Mouse (Mus musculus) T-cell, adult 2 months (primary cell): ENCODE data around the gene Haus6.
"Not testable (repeated sequence)": the region's sequence is repeated elsewhere in the genome, so short reads cannot be mapped to it uniquely, and the experiment has no call there.

Source experiments
- DNase-seq: peaks from one replicate; pipeline ENCODE4 v3.0.0; 2022; ENCODE audit warnings: low spot score

Gene Haus6

DNA sequence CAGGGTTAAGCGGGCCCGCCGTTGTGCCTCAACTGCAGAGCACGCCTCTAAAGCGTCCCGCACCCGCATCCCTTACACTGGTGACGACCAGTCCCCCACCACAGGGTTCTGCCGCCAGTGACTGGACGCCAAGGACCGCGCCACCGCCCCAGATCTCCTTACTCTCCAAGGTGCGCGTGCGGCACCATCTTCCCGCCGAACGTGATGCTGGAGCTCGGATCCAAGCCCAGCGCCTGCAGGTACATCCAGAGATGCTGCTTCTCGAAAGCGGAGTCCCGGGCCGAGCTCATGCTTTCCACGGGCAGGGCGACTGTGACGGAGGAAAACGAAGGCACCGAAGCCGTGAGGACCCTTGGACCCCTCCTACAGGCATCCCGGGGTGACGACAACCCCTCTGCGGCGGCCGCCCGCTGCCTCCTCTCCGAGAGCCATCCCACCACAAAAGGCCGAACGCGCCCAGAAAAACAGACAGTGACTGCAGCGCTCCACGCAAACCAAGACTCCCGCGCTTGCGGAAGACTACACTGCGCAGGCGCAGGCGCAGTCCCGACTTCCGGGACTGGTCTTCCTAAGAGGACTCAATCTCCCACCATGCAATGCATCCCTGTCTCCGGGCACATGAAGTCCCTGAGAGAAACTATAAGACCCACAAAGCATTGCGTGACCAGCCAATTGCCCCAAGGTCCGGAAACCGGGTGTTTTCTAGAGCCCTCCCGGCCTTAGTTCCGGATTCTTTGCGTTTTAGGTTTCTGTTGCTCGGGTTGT, at the start of gene Haus6:
Haus6 (minus strand) TSS at position 532 of the 765 bp plus-strand sequence.
- peak; percentile 95 for DNase-seq

DNA sequence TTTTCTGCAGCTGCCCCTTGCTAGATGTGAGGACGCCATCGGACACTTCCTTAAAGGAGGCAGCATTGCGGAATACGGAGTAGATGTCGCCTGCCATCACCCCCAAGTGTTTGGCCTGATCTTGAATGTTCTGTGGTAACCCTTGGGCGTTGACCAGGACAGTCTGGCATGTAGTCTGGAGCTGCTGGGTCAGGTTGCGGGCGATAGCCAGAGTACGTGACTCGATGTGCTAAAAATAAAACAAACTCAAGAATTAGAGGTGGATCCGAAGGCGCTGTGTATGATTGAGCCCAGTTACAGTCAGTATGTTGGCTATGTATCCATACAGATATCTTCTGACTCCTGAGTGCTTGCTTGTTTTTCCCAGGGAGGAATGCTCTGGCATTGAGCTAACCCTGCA, 45.3 kb upstream of the Haus6 start:
- DNase-seq, result no peak

DNA sequence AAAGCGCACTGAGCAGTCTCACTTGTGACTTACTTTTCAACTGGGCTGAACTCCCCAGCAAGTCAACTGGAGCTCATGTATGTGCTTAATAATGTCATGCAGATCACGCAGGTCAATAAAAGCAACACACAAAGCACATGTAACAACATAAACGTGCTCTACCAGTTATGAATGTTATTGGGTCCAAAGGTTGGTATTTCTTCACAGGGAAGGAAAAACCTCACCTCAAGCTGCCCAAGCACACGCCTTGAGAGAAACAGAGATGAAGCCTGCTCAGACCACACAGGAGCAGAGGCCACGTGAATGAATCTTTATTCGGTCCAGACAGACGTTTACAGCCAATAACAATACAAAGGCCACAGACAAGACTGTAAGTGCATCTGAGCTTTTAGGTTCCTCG, 44.6 kb upstream of the Haus6 start:
- not testable (repeated sequence) for DNase-seq

DNA sequence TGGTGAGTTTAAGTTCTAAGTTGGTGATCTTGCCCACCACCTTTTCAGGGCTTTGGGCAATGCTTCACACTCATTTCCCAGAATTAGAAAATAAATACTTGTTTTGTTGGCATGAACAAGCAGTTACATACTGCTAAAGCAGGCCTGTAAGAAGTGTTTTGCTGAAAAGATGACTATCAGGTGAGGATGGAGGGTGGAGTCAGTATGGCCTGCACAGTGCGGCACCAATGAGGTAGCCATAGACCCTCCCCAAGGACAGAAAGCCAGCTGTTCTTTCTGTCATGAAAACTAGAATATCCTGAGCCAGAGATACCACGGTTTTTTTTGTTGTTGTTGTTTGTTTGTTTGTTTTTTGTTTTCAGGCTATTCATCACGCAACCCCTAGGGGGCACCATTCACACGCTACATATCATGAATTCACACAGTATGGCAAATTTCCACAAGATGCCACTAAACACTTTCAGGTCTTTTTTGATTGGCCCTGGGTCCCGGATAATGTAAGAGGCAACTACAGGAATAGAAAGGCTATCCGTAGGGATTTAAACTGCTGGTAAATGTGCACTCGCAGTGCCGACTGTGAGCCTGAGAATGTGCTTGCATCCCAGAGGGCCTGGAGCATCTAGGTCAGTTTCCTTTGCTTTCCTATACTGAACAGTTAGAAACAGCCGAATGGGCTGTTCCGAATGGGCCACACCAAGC, 40.0 kb upstream of the Haus6 start:
- no peak for DNase-seq

DNA sequence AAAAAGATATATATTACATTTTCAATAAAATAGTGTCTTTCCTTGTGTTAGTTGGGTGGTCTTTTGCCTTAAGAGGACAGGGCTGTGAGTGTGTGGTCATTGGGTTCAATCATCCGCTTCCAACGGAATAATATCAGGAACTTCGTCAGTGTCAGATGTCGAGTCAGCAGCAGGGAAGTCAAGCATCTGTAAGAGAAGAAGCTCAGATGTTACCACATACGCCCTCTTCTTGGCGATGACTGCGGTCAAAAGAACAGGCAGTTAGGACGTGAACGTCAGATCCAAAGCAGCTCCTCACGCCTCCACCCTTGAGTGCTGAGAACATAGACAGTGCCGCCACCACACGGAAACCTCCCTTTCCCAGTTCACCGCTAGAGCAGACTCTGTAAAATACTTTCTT, 36.5 kb upstream of the Haus6 start:
- not testable (repeated sequence) for DNase-seq

DNA sequence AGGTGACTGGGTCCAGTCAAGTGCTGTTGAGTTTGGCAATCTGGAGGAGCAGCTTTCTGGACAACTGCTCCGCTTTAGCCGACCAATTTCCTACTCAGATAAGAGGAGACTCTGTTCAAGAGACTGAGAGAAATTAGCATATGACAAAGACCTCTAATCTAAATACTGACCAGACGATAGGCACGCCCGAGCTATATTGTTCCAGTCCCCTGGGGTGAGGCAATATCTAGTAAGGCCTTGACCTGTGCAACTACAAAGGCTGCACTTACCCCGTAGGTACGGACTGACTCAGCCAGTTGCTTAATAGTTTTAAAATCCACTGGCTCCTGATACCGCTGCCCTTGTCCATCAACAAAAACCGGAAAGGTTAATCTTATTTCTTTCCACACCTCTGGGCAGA, 25.7 kb upstream of the Haus6 start:
- not testable (repeated sequence) for DNase-seq

DNA sequence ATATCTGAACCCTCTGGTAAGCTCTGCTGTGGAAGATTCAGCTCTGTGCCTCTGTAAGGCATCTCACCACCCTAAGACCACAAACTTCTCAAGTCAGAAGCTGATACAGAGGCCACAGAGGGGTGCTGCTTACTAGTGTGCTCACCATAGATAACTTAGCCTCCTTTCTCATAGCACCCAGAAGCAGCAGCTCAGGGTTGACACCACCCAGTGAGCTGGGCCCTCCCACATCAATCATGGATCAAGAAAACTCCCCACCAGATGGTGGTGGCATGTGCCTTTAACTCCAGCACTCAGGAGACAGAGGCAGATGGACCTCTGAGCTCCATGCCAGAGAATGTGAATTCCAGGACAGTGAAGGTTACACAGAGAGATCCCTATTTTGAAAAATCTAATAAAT, 23.0 kb upstream of the Haus6 start:
- not testable (repeated sequence) for DNase-seq

DNA sequence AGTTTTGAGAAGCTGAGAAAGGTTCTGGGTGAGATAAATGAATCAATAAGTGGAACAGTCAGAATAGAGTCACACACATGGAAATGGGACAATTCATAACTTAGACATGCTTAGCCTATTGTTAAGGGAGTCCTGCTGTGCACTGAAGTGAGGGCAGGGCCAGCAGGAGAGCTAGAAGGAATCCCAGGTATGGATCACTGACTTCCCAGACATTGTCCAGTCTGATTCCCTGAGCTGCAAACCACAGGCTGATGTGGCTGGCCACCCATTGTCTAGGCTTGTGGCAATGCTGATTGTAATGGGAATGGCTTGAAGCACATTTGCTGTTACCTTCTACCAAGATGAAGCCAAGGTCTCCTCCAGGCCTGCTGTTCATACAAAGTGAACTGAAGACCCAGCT, 22.5 kb upstream of the Haus6 start:
- not testable (repeated sequence) for DNase-seq

DNA sequence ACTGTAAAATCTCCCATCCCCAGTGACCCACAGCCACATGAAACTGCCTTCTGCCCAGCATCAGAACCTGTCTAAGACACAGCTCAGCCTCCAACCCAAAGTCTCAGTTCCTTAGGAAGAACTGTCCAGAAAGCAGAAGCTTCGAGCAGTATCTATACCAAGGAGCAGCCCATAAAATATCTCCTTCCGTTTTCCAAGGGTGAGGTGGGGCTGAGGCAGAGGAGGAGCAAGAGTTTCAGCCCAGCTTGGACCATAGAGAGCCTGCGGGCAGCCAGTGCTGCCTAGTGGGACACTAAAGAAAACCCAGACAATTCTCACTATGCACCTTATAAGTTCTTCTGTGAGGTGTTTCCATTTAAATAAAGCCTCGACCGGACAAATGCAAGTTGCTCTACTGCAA, 20.7 kb upstream of the Haus6 start:
- not testable (repeated sequence) for DNase-seq

DNA sequence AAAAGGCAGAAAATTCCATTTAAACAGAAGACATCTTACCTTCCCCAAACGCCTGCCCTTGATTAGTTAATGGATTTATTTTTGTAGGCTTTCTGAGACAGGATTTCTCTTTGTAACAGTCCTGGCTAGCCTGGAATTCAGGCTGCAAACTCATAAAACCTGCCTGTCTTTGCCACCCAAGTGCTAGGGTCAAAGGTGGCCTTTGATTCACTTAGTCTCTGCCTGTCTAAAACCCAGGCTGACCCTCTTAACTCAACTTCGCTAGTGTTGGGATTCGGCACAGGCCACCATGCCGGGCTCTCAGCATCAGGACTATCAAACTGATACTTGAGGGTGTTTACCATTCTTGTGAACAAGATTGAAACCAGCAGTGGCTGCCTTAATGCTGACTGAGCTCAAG, 20.0 kb upstream of the Haus6 start:
- no peak for DNase-seq

DNA sequence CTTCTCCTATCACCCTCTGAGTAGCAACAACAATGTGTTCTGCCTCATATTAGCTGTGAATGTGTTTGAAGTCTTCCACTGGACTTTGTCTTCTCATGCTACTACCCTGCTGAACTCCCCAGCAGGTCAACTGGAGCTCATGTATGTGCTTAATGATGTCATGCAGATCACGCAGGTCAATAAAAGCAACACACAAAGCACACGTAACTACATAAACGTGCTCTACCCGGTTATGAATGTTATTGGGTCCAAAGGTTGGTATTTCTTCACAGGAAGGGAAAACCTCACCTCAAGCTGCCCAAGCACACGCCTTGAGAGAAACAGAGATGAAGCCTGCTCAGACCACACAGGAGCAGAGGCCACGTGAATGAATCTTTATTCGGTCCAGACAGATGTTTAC, 14.6 kb upstream of the Haus6 start:
- not testable (repeated sequence) for DNase-seq

DNA sequence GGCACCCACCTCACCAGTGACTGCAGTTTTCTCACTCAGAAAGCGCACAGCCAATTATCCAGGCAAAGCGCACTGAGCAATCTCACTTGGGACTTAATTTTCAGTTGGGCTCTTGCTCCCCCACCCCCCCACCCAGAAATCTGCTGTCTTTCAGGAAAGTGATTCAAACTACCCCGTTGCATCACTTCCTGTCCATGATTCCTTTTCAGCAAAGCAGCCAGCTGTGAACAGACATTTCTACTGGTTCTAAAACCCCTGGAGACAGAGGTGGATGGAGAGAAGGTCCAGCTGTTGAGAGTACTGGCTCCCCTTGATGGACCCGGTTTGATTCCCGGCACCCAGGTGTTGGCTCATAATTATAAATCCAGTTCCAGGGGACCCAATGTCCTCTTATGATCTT, 13.6 kb upstream of the Haus6 start:
- DNase-seq, result no peak

DNA sequence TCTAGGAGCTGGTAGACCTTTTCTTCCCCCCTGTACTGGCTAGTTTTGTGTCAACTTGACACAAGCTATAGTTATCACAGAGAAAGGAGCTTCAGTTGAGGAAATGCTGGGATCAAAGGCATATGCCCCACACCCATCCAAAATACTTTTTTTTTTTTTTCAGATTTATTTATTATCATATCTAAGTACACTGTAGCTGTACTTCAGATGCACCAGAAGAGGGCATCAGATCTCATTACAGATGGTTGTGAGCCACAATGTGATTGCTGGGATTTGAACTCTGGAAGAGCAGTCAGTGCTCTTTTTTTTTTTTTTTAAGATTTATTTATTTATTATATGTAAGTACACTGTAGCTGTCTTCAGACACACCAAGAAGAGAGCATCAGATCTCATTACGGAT, 10.7 kb upstream of the Haus6 start:
- DNase-seq, result not testable (repeated sequence)

DNA sequence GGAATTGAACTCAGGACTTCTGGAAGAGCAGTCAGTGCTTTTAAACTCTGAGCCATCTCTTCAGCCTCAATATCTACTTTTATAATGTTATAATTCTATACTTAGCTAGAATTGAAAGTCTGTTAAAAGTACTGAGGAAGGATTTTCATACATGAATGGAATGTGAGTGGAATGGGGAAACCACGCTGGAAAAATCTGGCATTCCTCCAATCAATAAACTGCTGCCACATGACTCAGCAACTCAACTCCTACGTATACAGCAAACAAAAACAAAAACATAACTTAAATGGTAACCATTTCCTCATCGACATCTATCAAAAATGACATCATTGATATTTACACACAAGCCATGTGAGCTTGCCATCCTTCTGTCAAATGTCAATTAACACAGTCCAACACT, 10.3 kb upstream of the Haus6 start:
- DNase-seq, result no peak

DNA sequence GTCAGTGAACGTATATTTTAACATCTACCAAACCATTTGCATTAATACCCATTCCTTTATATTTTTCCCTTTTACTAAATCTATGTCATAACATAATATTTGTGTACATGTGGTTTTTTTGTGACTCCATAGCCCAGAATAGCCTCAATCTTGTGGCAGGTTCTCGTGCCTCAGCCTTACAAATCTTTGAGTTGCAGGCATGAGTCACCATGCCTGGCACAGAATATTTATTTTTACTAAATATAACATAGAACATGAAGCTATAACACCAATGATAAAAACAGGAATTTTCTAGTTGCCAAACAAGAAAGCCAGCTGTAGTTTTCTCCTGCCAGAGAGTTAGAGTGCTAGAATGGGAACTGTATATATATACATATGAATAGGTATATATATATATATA, 8.7 kb upstream of the Haus6 start:
- DNase-seq, result no peak

DNA sequence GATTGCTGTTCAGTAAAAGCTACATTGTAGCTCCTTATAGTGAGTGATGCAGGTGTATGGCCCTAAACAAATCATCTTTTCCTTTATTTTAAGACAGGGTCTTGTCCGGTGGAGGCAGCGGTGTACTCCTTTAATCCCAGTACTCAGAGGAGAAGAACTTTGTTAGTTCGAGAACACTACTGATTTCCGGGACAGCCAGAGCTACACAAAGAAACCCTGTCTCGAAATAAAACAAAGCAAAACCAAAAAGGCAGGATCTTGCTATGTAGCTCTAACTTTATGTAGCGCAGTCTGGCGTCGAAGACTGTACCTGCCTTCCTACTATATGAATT, 400 bp upstream of the Haus6 start:
- no peak for DNase-seq

DNA sequence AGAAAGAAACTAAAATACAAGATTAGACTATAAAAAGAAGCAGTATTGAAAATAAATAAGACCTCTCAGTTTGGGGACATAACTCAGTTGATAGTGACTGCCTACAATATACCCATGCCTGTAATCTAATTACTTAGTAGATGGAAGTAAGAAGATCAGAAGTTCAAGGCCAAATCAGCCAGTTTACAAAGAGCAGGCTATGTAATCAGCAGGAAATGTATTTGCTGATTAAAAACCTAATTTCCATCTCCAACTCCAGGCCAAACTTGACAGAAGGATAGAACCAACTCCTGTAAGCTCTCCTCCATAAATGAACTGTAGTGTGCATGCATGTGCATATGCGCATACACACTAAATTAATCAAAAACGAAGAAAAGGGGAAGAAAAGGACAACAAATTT, 20.6 kb downstream of the Haus6 start:
- DNase-seq, result no peak

DNA sequence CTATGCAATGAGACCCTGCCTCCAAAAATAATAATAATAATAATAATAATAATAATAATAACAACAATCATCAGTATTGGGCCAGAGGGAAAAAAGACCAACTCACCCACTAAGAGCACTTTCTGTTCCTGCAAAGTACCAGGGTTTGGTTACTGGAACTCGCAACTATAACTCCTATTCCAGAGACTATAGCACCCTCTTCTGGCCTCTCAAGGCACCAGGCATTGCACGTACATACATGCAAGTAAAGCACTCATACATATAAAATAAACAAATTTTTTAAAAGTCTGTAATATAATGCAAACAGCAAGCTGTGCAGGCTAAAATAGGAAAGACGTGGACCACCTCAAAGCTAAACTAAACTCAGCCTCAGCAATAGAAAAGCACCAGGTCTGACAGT, 23.6 kb downstream of the Haus6 start:
- peak; percentile 16 for DNase-seq

DNA sequence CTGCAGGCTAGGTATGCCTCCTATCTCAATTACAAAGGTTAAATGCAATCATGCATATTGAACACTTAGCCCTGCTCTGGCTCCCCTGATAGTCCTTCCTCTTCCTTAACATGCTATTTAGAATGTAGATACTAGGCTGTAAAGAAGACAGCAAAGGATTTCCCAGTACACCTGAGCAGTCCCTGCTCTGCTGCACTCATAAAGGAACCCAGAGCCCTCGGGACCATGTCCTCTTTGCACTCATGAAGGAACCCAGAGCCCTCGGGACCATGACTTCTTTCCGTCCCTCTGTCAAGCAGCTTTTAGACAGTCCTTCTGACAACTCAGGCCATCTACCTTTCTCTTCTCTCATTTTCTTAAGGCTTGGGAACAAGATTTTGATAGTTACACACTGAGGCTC, 31.3 kb downstream of the Haus6 start:
- no peak for DNase-seq

DNA sequence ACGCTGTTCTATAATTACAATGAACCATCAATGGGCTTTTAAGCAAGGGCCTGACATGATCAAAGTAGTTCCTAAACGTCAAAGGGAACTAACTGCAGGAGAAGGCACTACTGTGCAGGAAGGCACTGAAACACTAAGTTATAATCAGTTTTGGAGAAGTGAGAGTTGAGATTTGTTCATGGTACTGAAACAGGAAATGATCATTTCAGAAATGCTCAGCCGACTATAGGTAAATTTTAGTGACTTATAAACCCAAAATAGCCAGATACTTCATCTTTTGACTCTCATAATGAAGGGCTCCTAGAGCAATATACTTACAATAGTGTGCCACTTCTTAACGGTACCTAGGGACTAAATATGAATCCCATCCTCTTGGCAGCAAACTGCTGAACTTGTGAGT, 31.8 kb downstream of the Haus6 start:
- DNase-seq, result no peak

DNA sequence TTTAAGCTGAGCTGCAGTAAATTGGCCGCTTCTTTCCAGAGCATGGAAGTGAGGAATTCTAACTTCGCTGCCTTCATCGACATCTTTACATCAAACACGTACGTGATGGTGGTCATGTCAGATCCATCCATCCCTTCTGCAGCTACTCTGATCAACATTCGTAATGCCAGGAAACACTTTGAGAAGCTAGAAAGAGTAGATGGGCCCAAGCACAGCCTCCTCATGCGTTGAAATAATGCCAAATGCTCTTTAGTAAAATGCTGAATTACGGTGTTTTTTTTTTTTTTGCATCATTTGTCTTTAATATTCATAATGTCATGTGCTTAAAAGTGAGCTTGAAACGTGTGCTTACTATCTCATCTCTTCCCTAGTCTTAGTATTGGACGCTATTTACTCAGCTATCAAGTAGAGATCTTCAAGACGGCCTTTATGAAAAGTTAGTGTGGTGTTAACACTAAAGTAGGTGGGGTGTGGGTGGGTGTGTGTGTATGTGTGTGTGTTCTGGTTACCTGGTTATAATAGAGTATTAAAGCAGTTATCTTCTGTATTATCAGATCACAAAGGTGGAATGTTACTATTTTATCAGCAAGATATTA, 35.1 kb downstream of the Haus6 start:
- DNase-seq, result no peak

DNA sequence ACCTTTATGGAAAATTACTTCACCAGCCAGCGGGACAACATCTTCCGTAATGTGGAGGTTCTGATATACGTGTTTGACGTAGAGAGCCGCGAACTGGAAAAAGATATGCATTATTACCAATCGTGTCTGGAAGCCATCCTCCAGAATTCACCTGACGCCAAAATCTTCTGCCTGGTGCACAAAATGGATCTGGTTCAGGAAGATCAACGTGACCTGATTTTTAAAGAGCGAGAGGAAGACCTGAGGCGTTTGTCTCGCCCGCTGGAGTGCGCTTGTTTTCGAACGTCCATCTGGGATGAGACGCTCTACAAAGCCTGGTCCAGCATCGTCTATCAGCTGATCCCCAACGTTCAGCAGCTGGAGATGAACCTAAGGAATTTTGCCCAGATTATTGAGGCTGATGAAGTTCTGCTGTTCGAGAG, 35.7 kb downstream of the Haus6 start:
- no peak for DNase-seq

DNA sequence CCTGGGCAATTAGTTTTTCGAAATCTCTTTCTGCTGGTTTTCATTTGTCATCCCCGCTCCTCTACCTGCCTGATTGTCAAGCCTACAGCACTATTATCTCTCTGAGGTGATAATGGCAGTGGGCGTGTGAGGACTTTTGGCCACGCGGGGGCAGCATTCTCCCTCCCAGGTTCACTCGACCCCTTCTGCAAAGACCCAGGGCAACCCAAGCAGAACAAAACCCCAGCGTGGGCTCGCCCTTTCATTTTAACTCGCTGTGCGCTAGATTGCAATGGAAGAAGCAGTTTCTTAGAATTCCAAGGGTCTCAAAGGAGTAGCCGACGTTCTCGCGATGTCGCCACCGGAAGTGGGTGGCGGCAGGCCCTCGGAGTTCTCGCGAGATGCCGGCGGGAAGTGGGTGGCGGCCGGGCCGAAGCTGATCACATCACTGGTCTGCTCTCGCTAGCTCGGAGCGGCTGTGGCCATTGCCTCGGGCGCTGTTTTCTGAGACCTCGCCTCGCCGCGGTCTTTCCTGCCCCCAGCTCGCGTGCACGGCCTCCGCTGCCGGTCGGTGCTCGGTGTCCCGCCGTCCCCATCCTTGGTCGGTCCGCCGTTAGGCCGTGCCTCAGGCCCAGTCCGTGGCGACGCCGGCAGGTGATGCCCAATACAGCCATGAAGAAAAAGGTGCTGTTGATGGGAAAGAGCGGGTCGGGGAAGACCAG, 36.4 kb downstream of the Haus6 start, which contains the start of gene Rraga:
Rraga (plus strand) TSS at position 386 of the 701 bp plus-strand sequence.
- DNase-seq, result peak; percentile 94
